Mouse (Mus musculus) intestine, postnatal 0 days (tissue): ENCODE data around the gene Znrf1. TPM values are rescaled to one million over a fixed set of nuclear protein-coding genes. Genes with fewer than 3 reads are reported as not detected.

ENCODE experiments used
- ATAC-seq: fragments of 200-750 bp; cut with Nextera tagmentation; 2 replicates; pipeline ENCODE4 v1.8.0; 2017; ENCODE audit warnings: mild to moderate bottlenecking, moderate TSS enrichment, moderate library complexity
- H3K27ac ChIP-seq: fragments of 300-500 bp; sonication (generic); 2 replicates; pipeline ENCODE4 v1.5.1; 2014; ENCODE audit warnings: mild to moderate bottlenecking, low read depth, low read length, moderate library complexity
- H3K27me3 ChIP-seq: fragments of 300-500 bp; sonication (generic); replicated peaks from 2 replicates; pipeline ENCODE4 v1.6.1; 2014; ENCODE audit warnings: low read length, mixed read lengths; ENCODE audit not compliant: control insufficient read depth, insufficient read depth
- H3K36me3 ChIP-seq: fragments of 300-500 bp; sonication (generic); 2 replicates; pipeline ENCODE4 v1.6.1; 2014; ENCODE audit warnings: mild to moderate bottlenecking, moderate library complexity; ENCODE audit not compliant: control insufficient read depth, insufficient read depth
- H3K4me1 ChIP-seq: fragments of 300-500 bp; sonication (generic); replicated peaks from 2 replicates; pipeline ENCODE4 v1.6.1; 2014; ENCODE audit warnings: antibody characterized with exemption, low read length, mixed read lengths; ENCODE audit not compliant: control insufficient read depth, insufficient read depth
- H3K4me2 ChIP-seq: fragments of 300-500 bp; sonication (generic); replicated peaks from 2 replicates; pipeline ENCODE4 v1.6.1; 2014; ENCODE audit warnings: low read depth, mild to moderate bottlenecking, moderate library complexity
- H3K4me3 ChIP-seq: fragments of 300-500 bp; sonication (generic); 2 replicates; pipeline ENCODE4 v1.5.1; 2014; ENCODE audit warnings: low read depth, low read length
- H3K9ac ChIP-seq: fragments of 300-500 bp; sonication (generic); 2 replicates; pipeline ENCODE4 v1.6.1; 2014; ENCODE audit warnings: mild to moderate bottlenecking, low read depth, low read length
- H3K9me3 ChIP-seq: fragments of 300-500 bp; sonication (generic); 2 replicates; pipeline ENCODE4 v1.6.1; 2016; ENCODE audit warnings: mixed run types; ENCODE audit not compliant: control insufficient read depth
- CTCF ChIP-seq: sonication (generic); IDR thresholded peaks from 2 replicates; pipeline ENCODE4 v1.5.1; 2016; ENCODE audit warnings: low read depth, mild to moderate bottlenecking, control low read depth, antibody characterized with exemption, moderate library complexity
- WGBS: fragments of 180-500 bp; shearing (Covaris S2); extraction: QIAGEN DNeasy Blood & Tissue Kit; methylation state at CpG from one replicate; pipeline ENCODE4 v1.1.7; 2014; 5-methylcytosine and 5-hydroxymethylcytosine counted together
- polyA plus RNA-seq: library from polyadenylated mRNA; unstranded; fragments of >200 nt; fragmentation: Nextera tagmentation; extraction: Ambion mirVana; gene quantifications from 2 replicates; pipeline ENCODE4 v1.2.1, GENCODE M21; 2015

The Znrf1 gene
- polyA plus RNA-seq, 1 experiment from 2014 or later: 11.7 TPM

GRCm38 (mm10) chr8:111597310-111597709 lies 61.4 kb downstream of the Znrf1 start:
- Histone ChIP-seq H3K27me3 (no peaks in the 10 kb centered on the region), H3K4me2 (peak overlapping the region; percentile 1; the same call in 1 of the 2 replicates), H3K9ac (no peak overlapping the region), H3K27ac (peak overlapping the region; percentile 71), H3K4me3 (no peak overlapping the region), H3K4me1 (peaks cover 21% of the 10 kb centered on the region), H3K9me3 (no peaks in the 10 kb centered on the region), H3K36me3 (no peaks in the 10 kb centered on the region)
- no peak for TF ChIP-seq CTCF
- WGBS: 0% methylated on average over 1 of the region's 1 CpGs
- peak; percentile 79 for ATAC-seq

- no peak overlapping the region for H3K9ac ChIP-seq
- 0 out of 2 replicates have a peak, but pooled peaks have one; percentile 6 for TF ChIP-seq CTCF
- H3K27ac ChIP-seq: no peak overlapping the region
- 72% methylated on average over 9 of the region's 9 CpGs for WGBS
- no peak overlapping the region for H3K4me2 ChIP-seq
- no peaks in the 10 kb centered on the region for H3K36me3 ChIP-seq
- H3K4me3 ChIP-seq: no peak overlapping the region
- no peaks in the 10 kb centered on the region for H3K27me3 ChIP-seq
- no peaks in the 10 kb centered on the region for H3K9me3 ChIP-seq
- no peak for ATAC-seq
- H3K4me1 ChIP-seq: peaks cover 21% of the 10 kb centered on the region
Measured at GRCm38 (mm10) chr8:111599707-111600444, 64.0 kb downstream of the Znrf1 start.

- Histone ChIP-seq H3K36me3 (no peaks in the 10 kb centered on the region), H3K4me3 (no peak overlapping the region), H3K9me3 (no peaks in the 10 kb centered on the region), H3K4me2 (no peak overlapping the region), H3K4me1 (peaks cover 5% of the 10 kb centered on the region; the same call in 1 of the 2 replicates), H3K27me3 (no peaks in the 10 kb centered on the region), H3K27ac (no peak overlapping the region), H3K9ac (no peak overlapping the region)
- ATAC-seq: no peak
- WGBS: 92% methylated on average over 4 of the region's 4 CpGs
- TF ChIP-seq CTCF: no peak
Measured at GRCm38 (mm10) chr8:111602050-111602449, 66.2 kb downstream of the Znrf1 start.

GRCm38 (mm10) chr8:111604986-111605385 lies 69.1 kb downstream of the Znrf1 start:
- ATAC-seq: 0 out of 2 replicates have a peak, but pooled peaks have one; percentile 36
- 0 out of 2 replicates have a peak, but pooled peaks have one; percentile 9 for TF ChIP-seq CTCF
- WGBS: 79% methylated on average over 2 of the region's 2 CpGs

GRCm38 (mm10) chr8:111606961-111607360 lies 71.1 kb downstream of the Znrf1 start:
- Histone ChIP-seq H3K9me3 (no peaks in the 10 kb centered on the region), H3K27me3 (no peaks in the 10 kb centered on the region), H3K9ac (no peak overlapping the region), H3K4me1 (no peaks in the 10 kb centered on the region), H3K4me3 (no peak overlapping the region), H3K27ac (no peak overlapping the region), H3K36me3 (no peaks in the 10 kb centered on the region), H3K4me2 (no peak overlapping the region)
- ATAC-seq: no peak
- whole genome bisulfite sequencing: 71% methylated on average over 9 of the region's 9 CpGs
- TF ChIP-seq CTCF: no peak

More at GRCm38 (mm10) chr8:111604986-111605385, 69.1 kb downstream of the Znrf1 start:
- no peak overlapping the region for H3K4me3 ChIP-seq
- H3K36me3 ChIP-seq: no peaks in the 10 kb centered on the region
- no peaks in the 10 kb centered on the region for H3K4me1 ChIP-seq
- no peak overlapping the region for H3K4me2 ChIP-seq
- no peak overlapping the region for H3K27ac ChIP-seq
- H3K27me3 ChIP-seq: no peaks in the 10 kb centered on the region
- no peak overlapping the region for H3K9ac ChIP-seq
- H3K9me3 ChIP-seq: no peaks in the 10 kb centered on the region

DNA sequence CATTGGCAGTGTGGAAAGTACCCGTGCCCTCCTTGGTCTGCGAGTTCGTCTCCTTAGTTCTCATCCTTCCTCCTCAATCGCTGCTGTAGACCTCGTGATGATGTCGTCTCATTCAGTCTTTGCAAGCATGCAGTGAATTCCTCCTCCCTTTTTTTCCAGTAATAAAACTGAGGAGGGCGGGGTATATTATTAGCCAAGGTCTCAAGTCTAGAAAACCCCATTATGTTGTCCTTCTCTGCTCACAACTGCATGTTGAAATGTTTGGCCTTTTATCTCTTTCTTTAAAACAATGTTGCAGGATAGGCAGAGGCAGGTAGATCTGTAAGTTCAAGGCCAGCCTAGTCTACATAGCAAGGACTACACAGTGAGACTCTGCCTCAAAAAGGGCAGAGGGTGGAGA lies 71.5 kb downstream of the Znrf1 start:
- Histone ChIP-seq H3K27me3 (no peaks in the 10 kb centered on the region), H3K4me2 (no peak overlapping the region), H3K9ac (no peak overlapping the region), H3K9me3 (no peaks in the 10 kb centered on the region), H3K27ac (no peak overlapping the region), H3K4me3 (no peak overlapping the region), H3K36me3 (no peaks in the 10 kb centered on the region), H3K4me1 (no peaks in the 10 kb centered on the region)
- no peak for TF ChIP-seq CTCF
- peak; percentile 63 for ATAC-seq
- WGBS: 41% methylated on average over 7 of the region's 7 CpGs
